Mouse (Mus musculus): ENCODE measurements around the gene Hpse2.

DNA sequence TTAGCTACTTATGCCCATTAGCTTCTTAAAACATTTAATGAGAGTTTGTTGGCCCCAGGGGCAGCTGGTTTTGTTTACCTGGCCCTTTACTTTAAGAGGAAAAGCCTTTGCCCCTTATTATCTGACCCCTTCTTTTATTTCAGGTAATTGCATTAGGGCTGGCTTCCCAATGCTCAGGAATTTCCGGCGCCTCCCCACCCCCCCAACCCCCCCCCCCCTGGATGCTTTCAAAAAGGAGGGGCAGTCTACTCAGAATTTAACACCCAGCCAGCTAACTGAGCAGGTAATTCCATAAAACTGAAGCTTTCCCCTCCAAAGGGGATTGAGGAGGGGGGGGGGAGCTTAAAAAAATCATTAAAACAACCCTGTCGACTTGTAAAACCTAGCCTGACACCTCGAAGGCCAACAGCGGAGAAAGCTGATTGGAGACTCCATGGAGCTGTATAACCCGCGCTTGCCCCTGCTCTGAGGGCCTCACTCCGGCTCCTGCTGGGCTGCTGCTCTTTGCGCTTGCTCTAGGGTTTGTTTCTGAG, 451.4 kb downstream of the Hpse2 start:
- TF ChIP-seq POLR2A (IDR thresholded peaks at IDR 0.05; ENCODE audit: borderline replicate concordance, extremely low read depth, low read depth, low read length) = no peak
- no peak for TF ChIP-seq CTCF (IDR thresholded peaks at IDR 0.05; ENCODE audit: insufficient read depth, low read length)
